Mouse (Mus musculus) hindbrain, embryonic 14.5 days (tissue): ENCODE data around the gene Foxp1. TPM values are rescaled to one million over a fixed set of nuclear protein-coding genes. Genes with fewer than 3 reads are reported as not detected.

Source experiments
- ATAC-seq: fragments of 200-750 bp; cut with Nextera tagmentation; 2 replicates; pipeline ENCODE4 v1.8.0; 2017; ENCODE audit warnings: moderate number of reproducible peaks, mild to moderate bottlenecking, moderate TSS enrichment, moderate library complexity; ENCODE audit not compliant: low FRiP score
- DNase-seq: peaks from one replicate; pipeline ENCODE4 v3.0.0-alpha.2; 2015; ENCODE audit warnings: low spot score
- H3K27ac ChIP-seq: fragments of 300-500 bp; sonication (generic); 2 replicates; pipeline ENCODE4 v1.5.1; 2014; ENCODE audit warnings: mild to moderate bottlenecking, moderate library complexity
- H3K27me3 ChIP-seq: fragments of 300-500 bp; sonication (generic); 2 replicates; pipeline ENCODE4 v1.6.1; 2014; ENCODE audit warnings: mild to moderate bottlenecking, low read length, mixed read lengths; ENCODE audit not compliant: control insufficient read depth, insufficient read depth
- H3K36me3 ChIP-seq: fragments of 300-500 bp; sonication (generic); replicated peaks from 2 replicates; pipeline ENCODE4 v1.6.1; 2014; ENCODE audit not compliant: control insufficient read depth, insufficient read depth
- H3K4me1 ChIP-seq: fragments of 300-500 bp; sonication (generic); replicated peaks from 2 replicates; pipeline ENCODE4 v1.6.1; 2014; ENCODE audit warnings: antibody characterized with exemption, low read length, mixed read lengths; ENCODE audit not compliant: control insufficient read depth, insufficient read depth
- H3K4me2 ChIP-seq: fragments of 300-500 bp; sonication (generic); replicated peaks from 2 replicates; pipeline ENCODE4 v1.6.1; 2014; ENCODE audit warnings: mild to moderate bottlenecking, moderate library complexity
- H3K4me3 ChIP-seq: fragments of 300-500 bp; sonication (generic); replicated peaks from 2 replicates; pipeline ENCODE4 v1.5.1; 2014; ENCODE audit warnings: mild to moderate bottlenecking, low read length
- H3K9ac ChIP-seq: fragments of 300-500 bp; sonication (generic); 2 replicates; pipeline ENCODE4 v1.6.1; 2014
- H3K9me3 ChIP-seq: fragments of 300-500 bp; sonication (generic); 2 replicates; pipeline ENCODE4 v1.6.1; 2016; ENCODE audit warnings: low read length; ENCODE audit not compliant: control insufficient read depth
- WGBS: fragments of 180-500 bp; shearing (Covaris S2); extraction: QIAGEN DNeasy Blood & Tissue Kit; methylation state at CpG from one replicate; pipeline ENCODE4 v1.1.7; 2014; 5-methylcytosine and 5-hydroxymethylcytosine counted together
- polyA plus RNA-seq: library from polyadenylated mRNA; unstranded; fragments of >200 nt; fragmentation: Nextera tagmentation; extraction: Ambion mirVana; gene quantifications from 2 replicates; pipeline ENCODE4 v1.2.1, GENCODE M21; 2014

The Foxp1 gene
- polyA plus RNA-seq, 1 experiment from 2014 or later = 68.3 TPM

- 82% methylated on average over 9 of the region's 9 CpGs for WGBS
- no peaks in the 10 kb centered on the region for H3K27me3 ChIP-seq
- no peaks in the 10 kb centered on the region; the same call in 1 of the 2 replicates for H3K36me3 ChIP-seq
- ATAC-seq (no peak), DNase-seq (no peak)
- no peak overlapping the region for H3K27ac ChIP-seq
- no peaks in the 10 kb centered on the region for H3K9me3 ChIP-seq
- no peak overlapping the region for H3K9ac ChIP-seq
- H3K4me2 ChIP-seq = no peak overlapping the region
- no peak overlapping the region for H3K4me3 ChIP-seq
- H3K4me1 ChIP-seq = peaks cover 5% of the 10 kb centered on the region; the same call in 1 of the 2 replicates
Measured at GRCm38 (mm10) chr6:99402941-99403340, 119.6 kb downstream of the Foxp1 start.

DNA sequence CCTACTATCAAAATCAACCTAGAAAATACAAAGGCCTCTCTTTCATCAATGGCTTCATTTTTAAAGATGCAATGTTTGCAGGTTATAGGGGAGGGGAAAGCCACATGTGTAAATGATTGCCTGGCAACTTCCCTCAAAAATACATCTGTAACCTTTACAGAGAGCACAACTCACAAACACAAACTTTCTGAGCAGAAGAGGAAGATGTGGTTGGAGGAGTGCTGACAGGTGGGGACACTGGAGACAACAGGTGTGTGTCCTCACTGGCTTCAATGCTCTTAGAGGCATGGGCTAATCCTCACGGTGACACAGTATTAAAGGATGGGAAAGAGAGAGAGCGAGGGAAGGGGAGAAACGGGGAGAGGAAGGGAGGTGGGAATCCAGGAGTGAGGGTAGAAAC is 120.2 kb downstream of the Foxp1 start:
- DNase-seq (no peak), ATAC-seq (no peak)
- no peak overlapping the region for H3K9ac ChIP-seq
- no peak overlapping the region for H3K27ac ChIP-seq
- no peaks in the 10 kb centered on the region for H3K27me3 ChIP-seq
- no peaks in the 10 kb centered on the region for H3K9me3 ChIP-seq
- H3K4me1 ChIP-seq = peaks cover 5% of the 10 kb centered on the region; the same call in 1 of the 2 replicates
- no peak overlapping the region for H3K4me3 ChIP-seq
- H3K36me3 ChIP-seq = no peaks in the 10 kb centered on the region; the same call in 1 of the 2 replicates
- WGBS = 78% methylated on average over 3 of the region's 3 CpGs
- H3K4me2 ChIP-seq = no peak overlapping the region

GRCm38 (mm10) chr6:99401801-99402200 is 120.7 kb downstream of the Foxp1 start:
- ATAC-seq (no peak), DNase-seq (no peak)
- Histone ChIP-seq H3K36me3 (no peaks in the 10 kb centered on the region; the same call in 1 of the 2 replicates), H3K27me3 (no peaks in the 10 kb centered on the region), H3K9ac (no peak overlapping the region), H3K9me3 (no peaks in the 10 kb centered on the region), H3K27ac (no peak overlapping the region), H3K4me1 (peaks cover 5% of the 10 kb centered on the region; the same call in 1 of the 2 replicates), H3K4me3 (no peak overlapping the region), H3K4me2 (no peak overlapping the region)
- 72% methylated on average over 6 of the region's 6 CpGs for WGBS

GRCm38 (mm10) chr6:99401211-99401610 is 121.3 kb downstream of the Foxp1 start:
- ATAC-seq (no peak), DNase-seq (no peak)
- H3K27ac ChIP-seq = no peak overlapping the region
- 55% methylated on average over 2 of the region's 2 CpGs for WGBS
- H3K9ac ChIP-seq = no peak overlapping the region
- no peaks in the 10 kb centered on the region for H3K27me3 ChIP-seq
- H3K4me3 ChIP-seq = no peak overlapping the region
- H3K36me3 ChIP-seq = no peaks in the 10 kb centered on the region; the same call in 1 of the 2 replicates
- no peak overlapping the region for H3K4me2 ChIP-seq
- peaks cover 5% of the 10 kb centered on the region; the same call in 1 of the 2 replicates for H3K4me1 ChIP-seq
- H3K9me3 ChIP-seq = no peaks in the 10 kb centered on the region

DNA sequence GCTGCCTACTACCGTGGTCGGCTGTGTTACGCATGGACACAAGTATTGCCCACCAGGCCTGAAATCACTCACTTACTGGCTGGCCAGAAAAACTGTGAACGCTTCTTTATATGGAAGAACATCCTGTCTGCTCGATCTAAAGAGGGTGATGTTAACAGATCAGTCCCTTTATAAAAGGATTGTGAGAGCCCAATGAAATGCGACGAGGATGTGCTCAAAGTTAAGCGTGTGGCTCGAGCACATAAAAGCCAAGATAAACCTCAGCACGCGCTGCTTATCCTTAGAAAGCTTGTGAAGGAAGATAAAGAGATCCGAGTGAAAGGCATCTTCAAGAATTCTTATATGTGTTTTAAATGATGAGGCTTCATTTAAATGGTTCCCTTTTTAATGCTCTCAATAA is 126.8 kb downstream of the Foxp1 start:
- no peak overlapping the region for H3K9ac ChIP-seq
- H3K4me2 ChIP-seq = no peak overlapping the region
- H3K4me1 ChIP-seq = 0 out of 2 replicates have a peak, but pooled peaks cover 6% of the 10 kb centered on the region
- H3K9me3 ChIP-seq = no peaks in the 10 kb centered on the region
- no peak for ATAC-seq
- H3K36me3 ChIP-seq = no peaks in the 10 kb centered on the region; the same call in 1 of the 2 replicates
- H3K4me3 ChIP-seq = no peak overlapping the region
- peak overlapping the region; percentile 20; the same call in 1 of the 2 replicates for H3K27ac ChIP-seq
- no peaks in the 10 kb centered on the region for H3K27me3 ChIP-seq
- no peak for DNase-seq
- 65% methylated on average over 12 of the region's 12 CpGs for WGBS

DNA sequence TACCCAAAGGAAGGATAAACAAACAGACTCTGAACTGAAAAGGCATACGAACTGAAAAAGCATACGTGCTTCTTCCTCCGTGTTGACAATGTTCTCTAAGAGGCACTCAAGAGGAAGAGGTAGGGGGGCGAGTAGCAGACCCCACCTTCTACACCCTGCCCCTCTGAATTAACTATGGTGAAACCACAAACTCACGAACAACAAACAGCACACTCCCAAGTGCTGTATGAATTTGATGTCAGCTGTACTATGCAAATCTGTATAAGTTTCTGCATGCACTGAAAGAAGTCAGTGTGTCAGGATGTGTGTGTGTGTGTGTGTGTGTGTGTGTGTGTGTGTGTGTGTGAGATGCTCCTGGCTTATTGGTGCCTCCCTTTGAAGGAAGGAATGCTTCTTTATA is 127.7 kb downstream of the Foxp1 start:
- Histone ChIP-seq H3K4me3 (no peak overlapping the region), H3K9me3 (no peaks in the 10 kb centered on the region), H3K27ac (no peak overlapping the region), H3K4me1 (0 out of 2 replicates have a peak, but pooled peaks cover 6% of the 10 kb centered on the region), H3K9ac (no peak overlapping the region), H3K36me3 (no peaks in the 10 kb centered on the region; the same call in 1 of the 2 replicates), H3K4me2 (no peak overlapping the region), H3K27me3 (no peaks in the 10 kb centered on the region)
- ATAC-seq (no peak), DNase-seq (no peak)
- 70% methylated on average over 5 of the region's 5 CpGs for WGBS

GRCm38 (mm10) chr6:99392484-99392883 is 130.0 kb downstream of the Foxp1 start:
- Histone ChIP-seq H3K27ac (no peak overlapping the region), H3K27me3 (no peaks in the 10 kb centered on the region), H3K9me3 (no peaks in the 10 kb centered on the region), H3K4me3 (no peak overlapping the region), H3K36me3 (no peaks in the 10 kb centered on the region), H3K4me2 (no peak overlapping the region), H3K9ac (no peak overlapping the region), H3K4me1 (0 out of 2 replicates have a peak, but pooled peaks cover 6% of the 10 kb centered on the region)
- ATAC-seq = no peak
- DNase-seq = no peak
- 93% methylated on average over 6 of the region's 6 CpGs for WGBS

DNA sequence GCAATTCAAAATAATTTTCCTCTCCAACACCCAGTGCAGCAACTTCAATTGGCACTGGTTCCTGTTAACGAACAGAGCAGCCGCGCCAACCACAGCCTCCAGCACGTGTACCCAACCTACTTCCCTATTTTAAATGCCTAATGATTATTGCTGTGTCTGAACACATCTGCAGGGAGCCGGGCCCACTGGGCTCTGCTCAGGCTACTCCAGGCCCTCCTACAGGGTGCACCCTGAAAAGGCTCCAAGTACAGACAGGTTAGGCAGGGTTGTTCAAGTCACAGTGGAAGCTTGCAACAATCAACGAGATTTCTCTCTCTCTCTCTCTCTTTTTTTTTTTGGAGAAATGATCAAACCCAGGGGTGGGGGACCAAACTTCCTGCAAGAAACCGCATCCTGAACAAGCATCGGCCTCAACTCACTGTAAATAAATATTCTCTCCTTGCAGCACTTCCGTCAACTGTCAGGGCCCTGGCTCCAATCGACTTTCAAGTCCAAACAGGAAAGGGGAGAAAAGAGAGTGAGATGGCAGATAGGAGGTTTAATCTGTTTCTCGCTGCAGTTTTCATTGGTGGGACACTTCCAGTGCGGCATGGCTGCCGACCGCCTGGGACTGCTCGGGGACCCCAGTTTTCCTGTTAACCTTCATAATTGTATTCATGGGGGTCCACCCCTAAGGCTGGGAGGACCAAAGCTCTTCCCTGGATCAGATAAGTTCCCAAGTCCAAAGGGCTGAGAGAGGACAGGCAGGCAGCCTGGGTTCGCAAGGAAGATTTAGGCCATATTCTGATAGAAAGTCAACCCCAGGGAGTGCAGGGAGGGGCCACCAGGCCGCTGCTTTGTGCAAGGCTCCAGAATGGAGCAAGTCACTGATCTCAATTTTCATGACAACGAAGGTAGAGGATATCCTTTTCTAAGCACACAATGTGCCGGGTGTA is 133.5 kb downstream of the Foxp1 start:
- Histone ChIP-seq H3K9ac (no peak overlapping the region), H3K27me3 (no peaks in the 10 kb centered on the region), H3K9me3 (no peaks in the 10 kb centered on the region), H3K4me2 (no peak overlapping the region), H3K4me3 (no peak overlapping the region), H3K36me3 (no peaks in the 10 kb centered on the region), H3K27ac (no peak overlapping the region; the same call in 1 of the 2 replicates), H3K4me1 (no peaks in the 10 kb centered on the region)
- WGBS = 74% methylated on average over 19 of the region's 19 CpGs
- DNase-seq (no peak), ATAC-seq (no peak)

DNA sequence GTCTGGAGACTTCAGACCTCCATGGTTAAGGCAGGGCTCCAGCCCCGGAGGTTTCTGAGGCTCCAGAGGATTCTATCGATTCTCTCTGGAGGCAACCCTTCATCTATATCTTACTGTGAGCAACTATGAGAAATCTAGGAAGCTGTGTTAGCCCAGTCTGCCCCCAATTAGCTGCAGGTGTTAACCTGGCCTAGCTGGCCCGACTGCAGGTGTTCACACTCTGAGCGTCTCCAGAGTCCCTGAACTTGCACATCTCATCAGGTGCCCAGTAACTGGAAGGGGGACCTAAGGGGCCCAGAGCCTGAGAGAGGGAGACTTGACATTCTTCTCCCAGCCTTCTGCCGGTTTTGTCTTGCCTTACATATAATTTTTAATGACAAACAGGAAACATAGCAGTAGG is 134.5 kb downstream of the Foxp1 start:
- H3K4me3 ChIP-seq = no peak overlapping the region
- H3K36me3 ChIP-seq = no peaks in the 10 kb centered on the region
- ATAC-seq (no peak), DNase-seq (no peak)
- WGBS = 91% methylated on average over 5 of the region's 5 CpGs
- no peak overlapping the region for H3K27ac ChIP-seq
- H3K9ac ChIP-seq = no peak overlapping the region
- no peaks in the 10 kb centered on the region for H3K4me1 ChIP-seq
- H3K4me2 ChIP-seq = no peak overlapping the region
- H3K9me3 ChIP-seq = no peaks in the 10 kb centered on the region
- no peaks in the 10 kb centered on the region for H3K27me3 ChIP-seq
